In the genomic region with DNA sequence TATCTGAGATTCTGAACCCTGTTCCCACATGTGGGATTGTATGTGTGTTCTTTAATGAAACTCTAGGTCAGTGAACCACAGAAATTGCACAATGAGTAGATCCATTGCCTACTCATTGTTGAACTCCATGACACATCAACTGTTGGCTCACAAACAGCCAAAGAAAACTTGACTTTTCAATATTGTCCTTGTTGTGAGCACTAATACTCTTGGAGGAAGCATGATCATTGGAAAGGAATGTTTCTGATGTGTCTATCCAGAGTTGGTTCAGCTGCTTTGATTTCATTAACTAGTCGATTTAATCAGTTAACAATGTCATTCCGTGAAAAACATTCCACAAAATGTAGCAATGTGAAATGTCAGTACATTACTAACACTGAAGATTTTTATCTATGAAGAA, we compare ENCODE assay signal across 22 mouse cellular contexts.
"Had no signal": no experiment of that assay in that cellular context is flagged by ENCODE, and none has a peak within 500 bp of the region (broad histone marks: within the 10 kb centered on the region; RNA-seq: fewer than 3 reads in every experiment).

No protein-coding gene starts in this region.

- H3K27me3 ChIP-seq: kidney, embryonic 15.5 days; limb, embryonic 12.5 days; limb, embryonic 15.5 days; liver, embryonic 13.5 days; midbrain, embryonic 12.5 days; midbrain, embryonic 15.5 days; neural tube, embryonic 12.5 days; neural tube, embryonic 15.5 days had no signal

- H3K4me3 ChIP-seq: kidney, embryonic 15.5 days; left cerebral cortex, adult 2 months; limb, embryonic 12.5 days; limb, embryonic 15.5 days; liver, embryonic 13.5 days; midbrain, embryonic 12.5 days; midbrain, embryonic 15.5 days; neural tube, embryonic 12.5 days; neural tube, embryonic 15.5 days had no signal

- H3K4me1 ChIP-seq: kidney, embryonic 15.5 days; limb, embryonic 12.5 days; limb, embryonic 15.5 days; liver, embryonic 13.5 days; midbrain, embryonic 12.5 days; midbrain, embryonic 15.5 days; neural tube, embryonic 12.5 days; neural tube, embryonic 15.5 days had no signal

- DNase-seq: kidney, adult 11 months; kidney, adult 8-10 months; kidney, postnatal 10 days; kidney, postnatal 36 days; layer of hippocampus, postnatal 36 days; left cerebral cortex, postnatal 4 days; liver, embryonic 13.5 days; lung, embryonic 14.5 days; lung, postnatal 10 days; lung, postnatal 4 days; right cerebral cortex, adult 18-20 months; right cerebral cortex, postnatal 14 days; right cerebral cortex, postnatal 4 days; thymus, postnatal 25 days had no signal

- H3K9ac ChIP-seq: kidney, embryonic 15.5 days; limb, embryonic 12.5 days; limb, embryonic 15.5 days; liver, embryonic 13.5 days; lung, embryonic 14.5 days; midbrain, embryonic 12.5 days; midbrain, embryonic 15.5 days; neural tube, embryonic 12.5 days; neural tube, embryonic 15.5 days had no signal

- H3K36me3 ChIP-seq: kidney, embryonic 15.5 days; limb, embryonic 12.5 days; limb, embryonic 15.5 days; liver, embryonic 13.5 days; midbrain, embryonic 12.5 days; midbrain, embryonic 15.5 days; neural tube, embryonic 12.5 days; neural tube, embryonic 15.5 days had no signal

- H3K9me3 ChIP-seq: kidney, embryonic 15.5 days; limb, embryonic 12.5 days; limb, embryonic 15.5 days; liver, embryonic 13.5 days; midbrain, embryonic 12.5 days; midbrain, embryonic 15.5 days; neural tube, embryonic 12.5 days; neural tube, embryonic 15.5 days had no signal

- H3K27ac ChIP-seq: kidney, embryonic 15.5 days; left cerebral cortex, adult 2 months; limb, embryonic 12.5 days; limb, embryonic 15.5 days; liver, embryonic 13.5 days; midbrain, embryonic 12.5 days; midbrain, embryonic 15.5 days; neural tube, embryonic 12.5 days; neural tube, embryonic 15.5 days had no signal

- ATAC-seq: midbrain, embryonic 15.5 days had no signal

- H3K4me2 ChIP-seq: kidney, embryonic 15.5 days; limb, embryonic 12.5 days; limb, embryonic 15.5 days; liver, embryonic 13.5 days; lung, embryonic 14.5 days; midbrain, embryonic 12.5 days; midbrain, embryonic 15.5 days; neural tube, embryonic 12.5 days; neural tube, embryonic 15.5 days had no signal
